Mouse (Mus musculus) limb, embryonic 13.5 days (tissue): Measurements from ENCODE around the gene Taf10. TPM values are rescaled to one million over a fixed set of nuclear protein-coding genes. Genes with fewer than 3 reads are reported as not detected.

Experiments
- ATAC-seq: fragments of 200-750 bp; cut with Nextera tagmentation; 2 replicates; pipeline ENCODE4 v1.8.0; 2017; ENCODE audit warnings: low read depth, moderate number of reproducible peaks, moderate TSS enrichment; ENCODE audit not compliant: low FRiP score
- H3K27ac ChIP-seq: fragments of 300-500 bp; sonication (generic); 2 replicates; pipeline ENCODE4 v1.5.1; 2015; ENCODE audit warnings: inconsistent platforms, mild to moderate bottlenecking, moderate library complexity
- H3K27me3 ChIP-seq: fragments of 300-500 bp; sonication (generic); 2 replicates; pipeline ENCODE4 v1.6.1; 2015; ENCODE audit warnings: mild to moderate bottlenecking, inconsistent platforms
- H3K36me3 ChIP-seq: fragments of 300-500 bp; sonication (generic); 2 replicates; pipeline ENCODE4 v1.6.1; 2015; ENCODE audit warnings: inconsistent platforms, mild to moderate bottlenecking, moderate library complexity
- H3K4me1 ChIP-seq: fragments of 300-500 bp; sonication (generic); 2 replicates; pipeline ENCODE4 v1.6.1; 2015; ENCODE audit warnings: inconsistent platforms
- H3K4me2 ChIP-seq: fragments of 300-500 bp; sonication (generic); replicated peaks from 2 replicates; pipeline ENCODE4 v1.6.1; 2015; ENCODE audit warnings: inconsistent platforms, mild to moderate bottlenecking, moderate library complexity
- H3K4me3 ChIP-seq: fragments of 300-500 bp; sonication (generic); 2 replicates; pipeline ENCODE4 v1.5.1; 2015; ENCODE audit warnings: moderate library complexity, mild to moderate bottlenecking, inconsistent platforms
- H3K9ac ChIP-seq: fragments of 300-500 bp; sonication (generic); 2 replicates; pipeline ENCODE4 v1.6.1; 2015; ENCODE audit warnings: mild to moderate bottlenecking, inconsistent platforms
- H3K9me3 ChIP-seq: fragments of 300-500 bp; sonication (generic); 2 replicates; pipeline ENCODE4 v1.6.1; 2016; ENCODE audit warnings: inconsistent platforms
- WGBS: fragments of 180-500 bp; shearing (Covaris S2); methylation state at CpG from one replicate; pipeline ENCODE4 v1.1.7; 2015; 5-methylcytosine and 5-hydroxymethylcytosine counted together
- polyA plus RNA-seq: library from polyadenylated mRNA; unstranded; fragments of >200 nt; fragmentation: Nextera tagmentation; extraction: Ambion mirVana; gene quantifications from 2 replicates; pipeline ENCODE4 v1.2.1, GENCODE M21; 2015

The Taf10 gene
- polyA plus RNA-seq = 118 and 133 TPM in 2 replicates

GRCm38 (mm10) chr7:105743926-105744590, at the start of gene Taf10:
Gene Taf10 (minus strand): TSS chr7:105744361.
- peak; percentile 96 for ATAC-seq
- WGBS = under 1% methylated on average over 67 of the region's 67 CpGs
- peaks cover 19% of the 10 kb centered on the region for H3K4me1 ChIP-seq
- peak within 1 kb of the TSS; percentile 61; the same call in 1 of the 2 replicates for H3K27ac ChIP-seq
- no peaks in the 10 kb centered on the region for H3K27me3 ChIP-seq
- peak within 1 kb of the TSS; percentile 93 for H3K4me3 ChIP-seq
- no peaks in the 10 kb centered on the region for H3K9me3 ChIP-seq
- peak within 1 kb of the TSS; percentile 92 for H3K9ac ChIP-seq
- H3K36me3 ChIP-seq = peaks cover 60% of the 10 kb centered on the region
- H3K4me2 ChIP-seq = peak within 1 kb of the TSS; percentile 86

- Histone ChIP-seq H3K36me3 (no peaks in the 10 kb centered on the region), H3K27me3 (no peaks in the 10 kb centered on the region), H3K4me2 (no peak overlapping the region), H3K9me3 (no peaks in the 10 kb centered on the region), H3K9ac (no peak overlapping the region), H3K27ac (no peak overlapping the region), H3K4me1 (peaks cover 3% of the 10 kb centered on the region; the same call in 1 of the 2 replicates), H3K4me3 (no peak overlapping the region)
- ATAC-seq = no peak
- 87% methylated on average over 7 of the region's 7 CpGs for WGBS
These were observed 49.5 kb upstream of the Taf10 start for GRCm38 (mm10) chr7:105793701-105794100.

GRCm38 (mm10) chr7:105791147-105791546, 47.0 kb upstream of the Taf10 start:
- no peak overlapping the region for H3K4me3 ChIP-seq
- WGBS = 76% methylated on average over 1 of the region's 1 CpGs
- ATAC-seq = no peak
- H3K27ac ChIP-seq = no peak overlapping the region
- no peak overlapping the region for H3K4me2 ChIP-seq
- no peaks in the 10 kb centered on the region for H3K27me3 ChIP-seq
- H3K9ac ChIP-seq = no peak overlapping the region
- no peaks in the 10 kb centered on the region for H3K9me3 ChIP-seq
- peaks cover 14% of the 10 kb centered on the region for H3K4me1 ChIP-seq
- no peaks in the 10 kb centered on the region for H3K36me3 ChIP-seq

- H3K9ac ChIP-seq = peak within 1 kb of the TSS; percentile 98
- peak within 1 kb of the TSS; percentile 94 for H3K4me3 ChIP-seq
- H3K4me2 ChIP-seq = peak within 1 kb of the TSS; percentile 93
- H3K27me3 ChIP-seq = no peaks in the 10 kb centered on the region
- peaks cover 51% of the 10 kb centered on the region for H3K4me1 ChIP-seq
- H3K27ac ChIP-seq = peak within 1 kb of the TSS; percentile 95
- H3K36me3 ChIP-seq = peaks cover 28% of the 10 kb centered on the region
- no peaks in the 10 kb centered on the region for H3K9me3 ChIP-seq
- under 1% methylated on average over 58 of the region's 97 CpGs for WGBS
- peak; percentile 76 for ATAC-seq
These were observed 43.4 kb upstream of the Taf10 start, which contains the start of gene Dchs1 for GRCm38 (mm10) chr7:105787285-105788140. Gene Dchs1 (minus strand): TSS chr7:105787654.

GRCm38 (mm10) chr7:105786506-105787284, 42.5 kb upstream of the Taf10 start:
- WGBS = 7% methylated on average over 20 of the region's 20 CpGs
- ATAC-seq = peak; percentile 70
- Histone ChIP-seq H3K4me1 (peaks cover 51% of the 10 kb centered on the region), H3K36me3 (peaks cover 36% of the 10 kb centered on the region), H3K27ac (peak overlapping the region; percentile 95), H3K4me3 (peak overlapping the region; percentile 94), H3K9me3 (no peaks in the 10 kb centered on the region), H3K9ac (peak overlapping the region; percentile 98), H3K27me3 (no peaks in the 10 kb centered on the region), H3K4me2 (peak overlapping the region; percentile 93)

GRCm38 (mm10) chr7:105784556-105784955, 40.4 kb upstream of the Taf10 start:
- H3K9me3 ChIP-seq = no peaks in the 10 kb centered on the region
- no peaks in the 10 kb centered on the region for H3K27me3 ChIP-seq
- H3K4me2 ChIP-seq = peak overlapping the region; percentile 93
- peaks cover 57% of the 10 kb centered on the region for H3K36me3 ChIP-seq
- WGBS = 35% methylated on average over 4 of the region's 4 CpGs
- peak overlapping the region; percentile 27; the same call in 1 of the 2 replicates for H3K9ac ChIP-seq
- H3K4me1 ChIP-seq = peaks cover 66% of the 10 kb centered on the region
- no peak overlapping the region for H3K27ac ChIP-seq
- peak overlapping the region; percentile 5; the same call in 1 of the 2 replicates for H3K4me3 ChIP-seq
- no peak for ATAC-seq

GRCm38 (mm10) chr7:105783861-105784260, 39.7 kb upstream of the Taf10 start:
- no peak overlapping the region; the same call in 1 of the 2 replicates for H3K27ac ChIP-seq
- H3K4me2 ChIP-seq = peak overlapping the region; percentile 93
- H3K9me3 ChIP-seq = no peaks in the 10 kb centered on the region
- 38% methylated on average over 4 of the region's 4 CpGs for WGBS
- no peaks in the 10 kb centered on the region for H3K27me3 ChIP-seq
- no peak overlapping the region for H3K4me3 ChIP-seq
- peaks cover 60% of the 10 kb centered on the region for H3K36me3 ChIP-seq
- no peak for ATAC-seq
- H3K9ac ChIP-seq = peak overlapping the region; percentile 27; the same call in 1 of the 2 replicates
- peaks cover 72% of the 10 kb centered on the region for H3K4me1 ChIP-seq

GRCm38 (mm10) chr7:105778553-105779265, 34.5 kb upstream of the Taf10 start:
- Histone ChIP-seq H3K4me1 (peaks cover 74% of the 10 kb centered on the region), H3K9ac (peak overlapping the region; percentile 59), H3K27me3 (no peaks in the 10 kb centered on the region), H3K4me2 (peak overlapping the region; percentile 77), H3K36me3 (peaks cover 70% of the 10 kb centered on the region), H3K9me3 (no peaks in the 10 kb centered on the region), H3K27ac (peak overlapping the region; percentile 98), H3K4me3 (peak overlapping the region; percentile 44)
- ATAC-seq = peak; percentile 93
- 4% methylated on average over 4 of the region's 4 CpGs for WGBS

- H3K9ac ChIP-seq = peak overlapping the region; percentile 66
- H3K27ac ChIP-seq = peak overlapping the region; percentile 98
- H3K36me3 ChIP-seq = peaks cover 66% of the 10 kb centered on the region
- 10% methylated on average over 13 of the region's 13 CpGs for WGBS
- H3K4me1 ChIP-seq = peaks cover 72% of the 10 kb centered on the region
- H3K4me2 ChIP-seq = peak overlapping the region; percentile 77
- ATAC-seq = peak; percentile 93
- H3K27me3 ChIP-seq = no peaks in the 10 kb centered on the region
- no peaks in the 10 kb centered on the region for H3K9me3 ChIP-seq
- H3K4me3 ChIP-seq = peak overlapping the region; percentile 44
These were observed 33.8 kb upstream of the Taf10 start for GRCm38 (mm10) chr7:105777797-105778552.

GRCm38 (mm10) chr7:105777316-105777715, 33.2 kb upstream of the Taf10 start:
- Histone ChIP-seq H3K9me3 (no peaks in the 10 kb centered on the region), H3K27ac (peak overlapping the region; percentile 98; the same call in 1 of the 2 replicates), H3K27me3 (no peaks in the 10 kb centered on the region), H3K9ac (peak overlapping the region; percentile 66; the same call in 1 of the 2 replicates), H3K4me3 (peak overlapping the region; percentile 44), H3K4me2 (peak overlapping the region; percentile 77), H3K4me1 (peaks cover 69% of the 10 kb centered on the region), H3K36me3 (peaks cover 66% of the 10 kb centered on the region)
- 79% methylated on average over 1 of the region's 1 CpGs for WGBS
- ATAC-seq = no peak
